Mouse (Mus musculus) forebrain, embryonic 12.5 days (tissue): ENCODE measurements around the gene Spata2l. TPM values are rescaled to one million over a fixed set of nuclear protein-coding genes. Genes with fewer than 3 reads are reported as not detected.

Experiments
- ATAC-seq: fragments of 200-750 bp; cut with Nextera tagmentation; 2 replicates; pipeline ENCODE4 v1.8.0; 2017; ENCODE audit warnings: moderate TSS enrichment; ENCODE audit not compliant: low FRiP score
- H3K27ac ChIP-seq: fragments of 300-500 bp; sonication (generic); 2 replicates; pipeline ENCODE4 v1.5.1; 2016; ENCODE audit warnings: mild to moderate bottlenecking
- H3K27me3 ChIP-seq: fragments of 300-500 bp; sonication (generic); 2 replicates; pipeline ENCODE4 v1.6.1; 2016; ENCODE audit warnings: mild to moderate bottlenecking
- H3K36me3 ChIP-seq: fragments of 300-500 bp; sonication (generic); replicated peaks from 2 replicates; pipeline ENCODE4 v1.6.1; 2016; ENCODE audit warnings: mild to moderate bottlenecking
- H3K4me1 ChIP-seq: fragments of 300-500 bp; sonication (generic); 2 replicates; pipeline ENCODE4 v1.6.1; 2016
- H3K4me2 ChIP-seq: fragments of 300-500 bp; sonication (generic); 2 replicates; pipeline ENCODE4 v1.6.1; 2016; ENCODE audit warnings: mild to moderate bottlenecking, moderate library complexity
- H3K4me3 ChIP-seq: fragments of 300-500 bp; sonication (generic); replicated peaks from 2 replicates; pipeline ENCODE4 v1.5.1; 2016; ENCODE audit warnings: mild to moderate bottlenecking
- H3K9ac ChIP-seq: fragments of 300-500 bp; sonication (generic); 2 replicates; pipeline ENCODE4 v1.6.1; 2016; ENCODE audit warnings: mild to moderate bottlenecking
- H3K9me3 ChIP-seq: fragments of 300-500 bp; sonication (generic); 2 replicates; pipeline ENCODE4 v1.6.1; 2016
- WGBS: fragments of 180-500 bp; shearing (Covaris S2); methylation state at CpG from one replicate; pipeline ENCODE4 v1.1.7; 2016; 5-methylcytosine and 5-hydroxymethylcytosine counted together
- polyA plus RNA-seq: library from polyadenylated mRNA; unstranded; fragments of >200 nt; fragmentation: Nextera tagmentation; extraction: Ambion mirVana; gene quantifications from 2 replicates; pipeline ENCODE4 v1.2.1, GENCODE M21; 2016

Spata2l gene
- polyA plus RNA-seq, 1 experiment from 2014 or later, result 1.6 TPM

DNA sequence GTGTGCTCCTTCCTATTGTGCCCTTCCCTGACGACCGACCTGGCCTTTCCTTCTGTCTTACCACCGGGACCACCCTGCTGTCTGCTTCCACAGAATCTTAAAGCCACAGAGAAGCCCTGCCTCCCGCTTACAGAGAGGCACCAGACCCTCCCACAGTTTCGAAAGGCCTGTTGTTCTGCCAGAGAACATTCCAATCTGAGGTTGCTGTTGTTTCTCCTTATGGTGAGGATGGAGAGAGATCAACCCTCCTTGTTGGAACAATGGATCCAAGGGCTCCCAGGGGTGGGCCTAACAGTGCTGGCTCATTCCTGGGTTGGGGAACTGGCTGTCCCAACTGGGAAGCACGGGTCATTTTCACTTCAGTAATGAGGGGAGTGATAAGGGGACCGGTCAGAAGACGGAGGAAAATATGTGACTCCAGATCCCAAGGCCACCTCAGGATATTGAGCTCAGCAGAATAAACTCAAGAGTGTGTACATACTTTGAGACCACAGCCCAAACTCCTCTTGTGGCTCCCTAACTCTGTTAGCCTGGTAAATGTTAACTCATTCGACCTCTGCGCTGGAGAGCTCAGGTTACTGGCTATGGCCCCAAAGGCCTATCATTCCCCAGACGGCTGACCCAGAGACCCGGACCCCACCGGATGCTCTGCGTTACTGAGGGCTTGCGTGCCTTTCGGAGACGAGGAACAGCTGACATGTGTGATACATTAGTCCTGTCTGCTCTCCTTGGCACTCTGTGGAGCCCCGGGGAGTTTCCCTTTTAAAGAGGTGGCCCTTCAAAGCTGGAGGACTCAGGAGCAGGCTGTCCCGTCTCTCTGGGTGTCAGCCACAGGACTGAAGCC lies 50.2 kb downstream of the Spata2l start, which contains the start of gene Dpep1:
Dpep1 (plus strand) TSS at position 677 of the 844 bp plus-strand sequence.
- Histone ChIP-seq H3K27me3 (no peaks in the 10 kb centered on the region; the same call in 1 of the 2 replicates), H3K4me2 (no peak within 1 kb of the TSS), H3K9me3 (no peaks in the 10 kb centered on the region), H3K4me1 (0 out of 2 replicates have a peak, but pooled peaks cover 3% of the 10 kb centered on the region), H3K36me3 (no peaks in the 10 kb centered on the region), H3K27ac (no peak within 1 kb of the TSS), H3K9ac (no peak within 1 kb of the TSS), H3K4me3 (no peak within 1 kb of the TSS)
- 55% methylated on average over 19 of the region's 19 CpGs for WGBS
- no peak for ATAC-seq

DNA sequence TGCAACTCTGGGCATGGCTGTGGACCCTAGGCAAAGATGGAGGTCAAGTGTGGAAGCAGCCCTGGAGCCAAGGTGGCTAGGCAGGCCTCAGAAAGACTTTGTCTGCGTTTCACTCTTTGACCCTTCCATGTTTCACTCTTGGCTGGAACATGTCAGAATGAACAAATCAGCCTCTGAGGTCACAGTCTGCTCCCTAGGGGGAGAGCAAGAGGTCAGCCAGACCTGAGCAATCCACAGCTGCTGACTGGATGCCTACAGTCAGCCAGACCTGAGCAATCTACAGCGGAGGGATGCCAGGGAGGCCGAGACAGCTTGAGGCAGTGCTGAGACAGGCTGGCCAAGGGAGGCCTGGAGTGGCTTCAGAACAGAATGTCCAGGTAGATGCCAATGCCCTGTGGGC lies 54.6 kb downstream of the Spata2l start:
- H3K4me3 ChIP-seq, result no peak overlapping the region
- no peaks in the 10 kb centered on the region for H3K27me3 ChIP-seq
- peaks cover 12% of the 10 kb centered on the region; the same call in 1 of the 2 replicates for H3K9me3 ChIP-seq
- no peak for ATAC-seq
- no peaks in the 10 kb centered on the region for H3K4me1 ChIP-seq
- no peak overlapping the region for H3K27ac ChIP-seq
- no peaks in the 10 kb centered on the region for H3K36me3 ChIP-seq
- no peak overlapping the region for H3K9ac ChIP-seq
- 70% methylated on average over 3 of the region's 3 CpGs for WGBS
- H3K4me2 ChIP-seq, result no peak overlapping the region

Other genes with a start within 250 kb of the Spata2l start
- gene Ankrd11, start 194.0 kb downstream of the Spata2l start, polyA plus RNA-seq, result 38.4 and 65.7 TPM in 2 replicates
- gene Spg7, start 173.3 kb downstream of the Spata2l start, polyA plus RNA-seq, result 59.1 and 61.6 TPM in 2 replicates
- gene Rpl13, start 133.9 kb downstream of the Spata2l start, polyA plus RNA-seq, result 1,076 and 1,105 TPM in 2 replicates
- gene Cpne7, start 118.9 kb downstream of the Spata2l start, polyA plus RNA-seq, result 0.29 and 0.49 TPM in 2 replicates
- 1.7 and 1.9 TPM in 2 replicates for gene Sult5a1, start 77.9 kb downstream of the Spata2l start, polyA plus RNA-seq
- 0.17 and 0.52 TPM in 2 replicates for gene Dpep1, start 50.0 kb downstream of the Spata2l start, polyA plus RNA-seq
- gene Chmp1a, start 23.5 kb downstream of the Spata2l start, polyA plus RNA-seq, result 150 and 155 TPM in 2 replicates
- 5.7 and 6.3 TPM in 2 replicates for gene Spata33, start 23.4 kb downstream of the Spata2l start, polyA plus RNA-seq
- gene Cdk10, start 11.4 kb downstream of the Spata2l start, polyA plus RNA-seq, result 36.5 and 38.3 TPM in 2 replicates
- 25.8 and 27.5 TPM in 2 replicates for gene Zfp276, start 18.0 kb upstream of the Spata2l start, polyA plus RNA-seq
- 31.0 and 34.9 TPM in 2 replicates for gene Vps9d1, start 18.1 kb upstream of the Spata2l start, polyA plus RNA-seq
- gene Fanca, start 82.3 kb upstream of the Spata2l start, polyA plus RNA-seq, result 40.2 and 40.5 TPM in 2 replicates
- 19.9 and 21.8 TPM in 2 replicates for gene Spire2, start 96.5 kb upstream of the Spata2l start, polyA plus RNA-seq
- 174 and 194 TPM in 2 replicates for gene Tcf25, start 137.5 kb upstream of the Spata2l start, polyA plus RNA-seq
- gene Mc1r, start 170.9 kb upstream of the Spata2l start, polyA plus RNA-seq, result 0.13 and 0.14 TPM in 2 replicates
- gene Tubb3, start 175.2 kb upstream of the Spata2l start, polyA plus RNA-seq, result 827 and 897 TPM in 2 replicates
- gene Def8, start 187.3 kb upstream of the Spata2l start, polyA plus RNA-seq, result 42.9 and 46.6 TPM in 2 replicates
- 69.7 and 71.1 TPM in 2 replicates for gene Afg3l1, start 241.7 kb upstream of the Spata2l start, polyA plus RNA-seq